Mouse (Mus musculus) mouse trophoblast stem cell (cell line): ENCODE measurements at regions not wholly inside any gene's neighbourhood (a gene's known extent, or its start where the extent isn't known, plus 50 kb on each side); places are given as distances from the start of the nearest gene placed in this dataset.

Experiments used
- in situ Hi-C, 2 experiments: fragments of 300-500 bp; cut with MseI, MboI; formaldehyde crosslinking; loops; 2 replicates in 1 of 2; 3 replicates in 1 of 2; pipeline ENCODE4 v1.15.1; 2025

DNA sequence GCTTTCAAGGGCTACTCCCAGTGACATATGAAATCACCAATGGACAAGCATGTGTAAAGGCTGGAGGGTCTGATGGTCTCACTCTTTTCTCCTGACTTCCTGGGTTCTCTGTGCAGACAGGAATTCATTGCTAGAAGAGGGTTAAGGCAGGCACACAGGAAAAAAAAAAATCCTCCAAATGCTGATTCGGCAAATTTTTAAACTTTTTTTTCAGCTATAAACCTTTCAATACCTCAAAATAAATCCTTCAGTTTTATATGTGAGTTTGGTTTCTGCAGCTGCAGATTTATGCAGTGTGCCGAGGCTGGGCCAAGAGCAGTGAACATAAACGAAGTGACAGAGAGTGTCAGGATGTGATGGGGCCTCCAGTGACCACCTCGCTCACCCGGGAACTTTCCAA lies 235.9 kb upstream of the Sox9 start:
- in situ Hi-C loops: no loop called here

DNA sequence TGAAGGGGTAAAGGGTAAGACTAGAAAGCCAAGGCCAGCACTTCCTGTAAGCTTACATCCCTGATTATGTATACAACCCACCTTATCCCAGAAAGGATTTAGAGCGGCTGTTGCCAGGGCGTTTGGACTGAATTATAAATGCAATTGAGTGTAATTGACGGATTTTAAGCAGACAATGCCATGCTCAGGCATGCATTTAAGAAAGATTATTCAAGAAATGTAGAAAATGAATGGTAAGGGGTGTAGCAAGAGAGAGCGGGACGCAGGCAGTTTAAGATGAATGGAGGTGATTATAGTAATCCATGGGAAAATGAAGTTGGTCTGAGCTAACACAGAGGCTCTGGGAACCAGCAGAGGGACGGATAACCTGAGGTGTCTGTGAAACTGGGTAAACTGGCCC lies 229.2 kb upstream of the Sox9 start:
- in situ Hi-C loops: no loop called here

- in situ Hi-C loops: no loop called here
Observed at GRCm38 (mm10) chr11:112563027-112563426, 219.0 kb upstream of the Sox9 start.

DNA sequence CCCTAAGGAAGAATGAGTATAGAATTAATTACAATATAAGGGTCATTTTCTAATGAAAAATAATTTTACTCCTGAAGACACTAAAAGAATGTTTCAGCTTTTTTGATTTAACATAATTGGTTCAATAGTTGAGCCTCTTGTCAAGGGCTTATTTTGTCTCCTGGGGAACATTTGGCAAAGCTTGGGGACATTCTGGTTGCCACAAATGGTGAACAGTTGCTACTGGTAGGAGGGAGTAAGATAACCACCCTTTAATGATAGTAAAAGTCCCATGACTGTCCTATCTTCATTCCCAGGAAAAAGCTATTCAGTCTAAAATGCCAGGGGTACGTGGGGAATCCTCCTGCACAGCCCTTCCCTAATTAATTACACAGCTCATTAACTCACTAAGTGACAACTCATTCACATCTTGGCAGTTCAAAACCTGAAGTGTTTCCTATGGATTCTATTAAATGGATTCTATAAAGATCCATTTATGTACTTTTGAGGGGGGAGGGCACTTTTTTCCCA lies 217.3 kb upstream of the Sox9 start:
- in situ Hi-C loops: no loop called here

DNA sequence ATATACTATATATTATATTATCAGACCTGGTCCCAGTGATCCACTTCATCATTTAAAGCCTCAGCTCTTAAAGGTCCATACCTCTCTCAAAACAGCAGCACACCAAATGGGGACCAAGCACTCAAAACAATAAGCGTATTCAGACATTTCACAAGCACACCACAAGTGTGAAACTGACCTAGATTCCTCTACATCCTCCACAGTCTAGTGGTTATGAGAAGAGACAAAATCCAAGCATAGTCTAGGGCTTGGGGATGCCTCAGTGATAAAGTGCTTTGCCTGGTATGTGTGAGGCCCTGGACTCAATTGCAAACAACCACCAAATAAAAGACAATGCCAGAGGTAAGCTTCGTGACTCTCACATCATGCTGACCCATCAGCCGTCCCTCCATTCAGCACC lies 216.0 kb upstream of the Sox9 start:
- in situ Hi-C loops: no loop called here

DNA sequence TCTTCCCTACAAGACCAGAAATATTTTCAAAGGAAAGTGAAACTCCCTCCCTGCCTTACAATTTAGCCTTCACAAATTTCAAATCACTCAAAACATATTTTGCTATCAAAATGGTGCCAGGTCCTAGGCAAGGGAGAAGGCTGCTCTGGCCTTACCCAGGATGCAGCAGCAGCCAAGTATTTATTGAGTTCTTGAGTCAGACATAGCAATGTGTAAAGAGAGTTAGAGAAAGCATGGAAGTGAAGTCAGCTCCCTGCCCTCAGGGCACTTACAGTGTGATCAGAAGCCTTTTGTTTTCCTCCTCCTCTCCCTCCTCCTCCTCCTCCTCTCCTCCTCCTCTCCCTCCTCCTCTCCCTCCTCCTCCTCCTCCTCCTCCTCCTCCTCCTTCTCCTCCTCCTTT lies 194.6 kb upstream of the Sox9 start:
- in situ Hi-C loops: no loop called here

DNA sequence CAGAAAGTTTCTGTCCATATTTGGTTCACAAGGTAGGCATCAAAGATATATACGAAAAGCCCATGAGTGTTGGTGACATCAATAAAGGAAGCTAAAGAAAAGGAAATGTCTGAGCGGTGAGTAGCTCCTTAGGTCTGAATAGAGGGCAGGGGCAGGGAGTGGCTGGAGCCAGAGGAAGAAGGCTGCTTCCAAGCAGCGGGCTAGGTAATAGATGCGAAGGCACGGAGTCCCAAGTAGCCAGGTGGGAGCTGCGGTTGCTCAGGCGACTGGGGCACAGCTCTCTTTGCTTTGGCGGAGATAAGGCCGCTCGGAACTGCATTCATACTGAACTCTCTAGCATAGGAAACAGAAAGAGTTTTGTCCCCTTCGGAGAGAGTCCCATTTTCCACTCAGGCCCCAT lies 193.9 kb upstream of the Sox9 start:
- in situ Hi-C loops: no loop called here

DNA sequence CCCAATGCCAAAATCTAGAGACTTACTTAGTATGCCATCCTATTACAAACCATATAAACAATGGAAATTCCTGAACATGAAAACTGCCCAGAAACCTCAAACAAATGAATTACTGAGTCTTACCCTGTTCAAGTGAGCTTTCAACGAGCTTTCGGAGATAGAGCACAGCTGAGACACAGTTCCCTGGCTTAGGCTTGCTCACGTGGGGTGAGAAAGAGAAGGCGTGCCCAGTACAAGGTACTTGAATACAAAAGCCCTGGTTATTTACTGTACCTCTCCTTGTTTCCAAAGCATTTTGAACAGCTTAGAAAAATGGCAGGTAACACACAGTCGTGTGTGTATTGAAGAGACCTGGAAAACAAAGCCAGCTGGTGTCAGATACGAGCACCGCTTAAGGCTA lies 191.8 kb upstream of the Sox9 start:
- in situ Hi-C loops: no loop called here

GRCm38 (mm10) chr11:112592411-112593020 lies 189.5 kb upstream of the Sox9 start:
- in situ Hi-C loops: no loop called here

GRCm38 (mm10) chr11:112593821-112594220 lies 188.2 kb upstream of the Sox9 start:
- in situ Hi-C loops: no loop called here

- in situ Hi-C loops: no loop called here
Observed at GRCm38 (mm10) chr11:112607359-112607758, 174.7 kb upstream of the Sox9 start.

DNA sequence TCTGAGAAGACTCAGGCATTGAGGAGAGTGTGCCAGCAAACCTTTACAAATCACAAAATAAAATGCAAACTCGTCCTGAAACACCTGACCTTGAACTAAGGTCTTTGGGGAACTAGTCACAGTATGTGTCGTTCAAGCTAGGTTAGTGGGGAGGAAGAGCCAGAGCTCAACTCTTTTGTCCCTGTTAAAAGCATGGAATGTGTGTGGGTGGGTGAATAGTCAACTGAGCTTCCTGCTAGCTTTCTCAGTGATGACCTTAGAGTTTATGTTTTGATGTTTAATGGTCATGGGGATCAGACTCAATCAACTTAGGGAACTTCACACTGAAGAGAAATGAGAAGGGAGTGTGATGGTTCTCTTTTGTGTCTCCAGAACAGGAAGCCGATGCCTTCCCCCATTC lies 172.7 kb upstream of the Sox9 start:
- in situ Hi-C loops: no loop called here

DNA sequence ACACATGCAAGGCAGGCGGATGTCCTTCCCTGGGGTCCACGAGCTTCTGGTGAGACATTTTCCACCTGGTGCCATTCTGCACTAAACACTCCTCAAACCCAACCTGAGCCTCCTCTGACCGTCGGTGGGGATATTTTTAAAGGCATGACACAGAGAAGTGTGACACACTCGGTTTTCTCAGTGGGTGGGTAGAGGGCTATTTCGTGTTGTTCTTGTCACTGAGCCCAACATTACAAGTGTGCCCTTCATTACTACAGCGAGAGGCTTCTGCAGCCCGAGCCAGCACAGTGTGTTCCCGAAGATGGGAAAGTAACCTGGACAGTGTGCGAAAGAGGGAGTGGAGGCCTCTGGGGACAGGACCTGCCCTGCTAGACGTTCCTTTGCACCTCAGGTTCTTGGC lies 171.0 kb upstream of the Sox9 start:
- in situ Hi-C loops: no loop called here

DNA sequence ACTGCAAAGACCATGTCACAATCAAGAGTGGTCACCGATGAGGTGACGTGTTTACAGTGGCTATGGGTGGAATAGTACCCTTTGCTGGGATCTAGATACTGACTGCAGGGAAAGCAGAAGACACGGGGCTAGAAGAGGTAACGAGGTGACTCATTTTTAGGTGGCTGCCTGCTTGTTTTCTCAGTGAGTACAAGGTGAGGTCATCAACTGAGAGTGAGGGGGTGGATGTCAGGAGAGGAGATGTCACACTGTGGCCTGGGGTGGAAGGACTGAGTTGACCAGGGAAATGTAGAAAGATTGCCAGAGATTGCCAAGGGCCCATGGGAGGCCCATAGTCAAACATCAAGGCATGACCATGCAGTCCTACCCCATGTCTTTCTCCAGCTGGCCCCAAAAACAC lies 166.4 kb upstream of the Sox9 start:
- in situ Hi-C loops: no loop called here

DNA sequence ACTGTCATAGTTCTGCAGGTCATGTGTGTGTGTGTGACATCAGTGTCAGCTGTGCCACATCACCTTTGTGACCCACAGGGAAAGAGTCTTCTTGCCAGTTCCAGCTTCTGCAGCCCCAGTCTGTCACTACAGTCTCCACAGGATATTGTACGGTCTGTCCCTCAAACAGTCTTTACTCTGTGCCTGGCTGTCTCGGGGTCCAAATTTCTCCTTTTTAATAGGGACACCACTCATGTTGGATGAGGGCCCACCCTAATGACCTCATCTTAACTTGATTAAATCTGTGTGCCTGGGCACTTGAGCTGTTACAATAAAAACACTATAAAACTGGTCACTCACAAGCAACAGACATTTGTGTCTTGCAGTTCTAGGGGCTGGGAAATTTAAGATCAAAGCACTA lies 165.1 kb upstream of the Sox9 start:
- in situ Hi-C loops: no loop called here

- in situ Hi-C loops: no loop called here
Observed at GRCm38 (mm10) chr11:112620916-112621315, 161.1 kb upstream of the Sox9 start.

- in situ Hi-C loops: no loop called here
Observed at GRCm38 (mm10) chr11:112621385-112622120, 160.5 kb upstream of the Sox9 start.

DNA sequence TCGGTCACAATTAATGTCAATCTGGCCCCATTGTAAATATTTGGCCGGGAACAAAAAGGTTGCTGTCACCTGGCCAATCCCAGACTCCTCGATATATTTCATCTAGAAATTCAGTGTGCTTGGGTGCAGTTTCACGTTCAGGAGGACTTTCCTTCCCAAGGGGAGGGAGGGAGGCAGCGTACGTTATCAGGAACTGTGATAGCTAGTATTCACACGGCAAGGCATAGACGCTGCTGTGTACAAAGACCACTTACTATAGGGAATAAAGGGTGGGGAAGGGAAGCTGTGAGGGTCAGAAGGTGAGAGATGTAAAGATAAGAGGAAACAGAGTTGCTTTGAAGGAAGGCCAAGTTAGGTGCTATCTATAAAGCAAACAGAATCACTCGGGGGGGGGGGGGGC lies 132.7 kb upstream of the Sox9 start:
- in situ Hi-C loops: no loop called here

DNA sequence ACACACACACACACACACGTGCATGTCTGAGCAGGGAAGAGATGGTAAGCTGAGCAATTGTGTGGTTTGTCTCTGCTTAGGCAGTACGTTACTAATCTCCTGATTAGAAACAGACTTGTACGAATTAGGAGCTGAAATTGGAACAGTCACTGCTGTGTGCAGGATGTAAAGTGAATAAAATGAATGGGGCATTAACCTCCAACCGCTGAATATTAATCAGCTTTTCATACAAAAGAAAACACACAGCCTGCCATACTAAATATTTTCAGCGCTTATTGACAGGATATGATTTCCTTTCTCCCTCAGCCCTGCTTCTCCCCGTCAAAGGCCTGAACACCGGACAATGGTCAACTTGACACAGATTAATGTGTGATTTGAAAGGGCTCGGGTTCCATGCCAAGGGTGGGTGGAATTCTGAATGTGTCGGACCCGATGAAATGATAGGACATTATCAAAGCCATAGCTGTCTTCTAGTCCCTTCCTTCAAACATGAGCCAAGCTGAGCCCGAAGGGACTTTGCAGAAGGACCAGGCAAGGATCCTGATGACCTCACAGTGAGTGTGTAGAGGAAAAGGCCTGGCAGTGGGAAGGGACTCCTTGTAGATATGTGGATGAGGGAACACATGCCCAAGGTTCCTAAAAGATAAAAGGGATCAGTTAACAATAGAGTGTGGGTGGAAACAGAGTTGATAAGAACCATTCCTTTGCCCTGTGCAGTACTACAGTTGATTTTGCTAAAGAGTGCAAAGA lies 124.4 kb upstream of the Sox9 start:
- in situ Hi-C loops: no loop called here

- in situ Hi-C loops: no loop called here
Observed at GRCm38 (mm10) chr11:112659911-112660310, 122.1 kb upstream of the Sox9 start.

DNA sequence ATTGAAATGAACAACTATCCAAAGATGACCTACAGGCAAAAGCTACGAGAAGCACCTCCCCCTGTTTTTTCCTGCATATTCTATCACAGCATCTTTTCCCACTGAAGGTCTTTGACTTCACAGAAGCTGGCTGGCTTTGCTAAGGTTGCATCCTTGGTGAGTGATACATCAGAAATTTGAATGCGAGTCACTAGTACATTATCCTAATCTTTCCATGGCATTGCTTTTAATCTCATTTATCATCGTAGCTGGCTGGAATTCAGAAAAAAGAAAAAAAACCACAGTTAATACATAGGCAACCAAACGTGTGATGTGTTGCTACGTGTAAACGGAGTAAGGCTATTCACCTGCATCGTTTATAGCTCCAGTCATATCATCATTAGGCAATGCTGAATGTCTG lies 120.6 kb upstream of the Sox9 start:
- in situ Hi-C loops: no loop called here

- in situ Hi-C loops: no loop called here
Observed at GRCm38 (mm10) chr11:112667311-112667710, 114.7 kb upstream of the Sox9 start.

- in situ Hi-C loops: no loop called here
Observed at GRCm38 (mm10) chr11:112672086-112672485, 109.9 kb upstream of the Sox9 start.
